Mouse (Mus musculus) heart, adult 2 months (tissue): ENCODE measurements around the gene Oaz1. TPM values are rescaled to one million over a fixed set of nuclear protein-coding genes. Genes with fewer than 3 reads are reported as not detected.
"Not testable (repeated sequence)": the region's sequence is repeated elsewhere in the genome, so short reads cannot be mapped to it uniquely, and the experiment has no call there.

ENCODE experiments used
- DNase-seq, 2 experiments: peaks; one replicate each; pipeline ENCODE4 v3.0.0; 2021
- H3K27ac ChIP-seq: fragments of 200-600 bp; 2 replicates; pipeline ENCODE4 v1.8.1; 2022
- H3K27me3 ChIP-seq: fragments of 200-500 bp; 2 replicates; pipeline ENCODE4 v1.6.1; 2012; ENCODE audit warnings: mild to moderate bottlenecking, low read length, inconsistent platforms, mixed read lengths; ENCODE audit not compliant: control insufficient read depth, insufficient read depth
- H3K36me3 ChIP-seq: fragments of 200-500 bp; 2 replicates; pipeline ENCODE4 v1.6.1; 2012; ENCODE audit warnings: low read length, inconsistent platforms; ENCODE audit not compliant: control insufficient read depth, insufficient read depth
- H3K4me1 ChIP-seq: fragments of 200-500 bp; 2 replicates; pipeline ENCODE4 v1.6.1; 2011; ENCODE audit warnings: low read length; ENCODE audit not compliant: control insufficient read depth, insufficient read depth
- H3K4me3 ChIP-seq: fragments of 200-600 bp; 2 replicates; pipeline ENCODE4 v1.8.1; 2022
- H3K79me2 ChIP-seq: fragments of 200-500 bp; replicated peaks from 2 replicates; pipeline ENCODE4 v1.6.1; 2012; ENCODE audit warnings: mild to moderate bottlenecking, inconsistent platforms, low read length, moderate library complexity, mixed read lengths; ENCODE audit not compliant: control insufficient read depth, insufficient read depth
- H3K9ac ChIP-seq: fragments of 200-500 bp; 2 replicates; pipeline ENCODE4 v1.6.1; 2012; ENCODE audit warnings: low read depth, mild to moderate bottlenecking, control low read depth, inconsistent platforms, low read length, mixed read lengths
- CTCF ChIP-seq: fragments of 200-600 bp; IDR thresholded peaks from 2 replicates; pipeline ENCODE4 v1.8.1; 2022; ENCODE audit warnings: antibody characterized with exemption, mild to moderate bottlenecking, moderate library complexity
- EP300 ChIP-seq: fragments of 200-500 bp; IDR thresholded peaks from 2 replicates; pipeline ENCODE4 v1.6.1; 2011; ENCODE audit warnings: low read depth, low read length, control low read depth; ENCODE audit not compliant: insufficient read depth
- POLR2A ChIP-seq: fragments of 200-500 bp; IDR thresholded peaks from 2 replicates; pipeline ENCODE4 v1.6.1; 2011; ENCODE audit warnings: mild to moderate bottlenecking, low read depth, low read length, control low read depth; ENCODE audit not compliant: insufficient read depth
- WGBS: fragments of 180-500 bp; shearing (Covaris S2); methylation state at CpG from one replicate; pipeline ENCODE4 v1.1.7; 2018; 5-methylcytosine and 5-hydroxymethylcytosine counted together
- intact Hi-C: fragments of 180-260 bp; cut with DNase I; formaldehyde crosslinking; loops from one replicate; pipeline ENCODE4 v1.15.1; 2025
- polyA plus RNA-seq: library from polyadenylated mRNA; depleted of rRNA; stranded (reverse); fragments of >200 nt; gene quantifications from 2 replicates; pipeline ENCODE4 v1.2.3, GENCODE M21; 2012
- total RNA-seq, 2 experiments: library from RNA; stranded (reverse); gene quantifications; 2 replicates each; pipeline ENCODE4 v1.2.3; 2021

Gene Oaz1
- total and polyA plus RNA-seq, 3 experiments: 850 to 1,001 (median 914) TPM

- DNase-seq: no peak
- Histone ChIP-seq H3K27ac (no peak overlapping the region), H3K79me2 (no peaks in the 10 kb centered on the region), H3K9ac (no peak overlapping the region), H3K27me3 (no peaks in the 10 kb centered on the region), H3K36me3 (no peaks in the 10 kb centered on the region), H3K4me3 (no peak overlapping the region), H3K4me1 (peaks cover 3% of the 10 kb centered on the region)
- WGBS: 12% methylated on average over 20 of the region's 20 CpGs
- intact Hi-C loops: no loop called here
- TF ChIP-seq CTCF (no peak), EP300 (no peak), POLR2A (no peak)
Observed at GRCm38 (mm10) chr10:80810084-80810483, 16.4 kb upstream of the Oaz1 start.

GRCm38 (mm10) chr10:80812391-80813041, 13.9 kb upstream of the Oaz1 start:
- H3K9ac ChIP-seq: no peak overlapping the region
- H3K4me3 ChIP-seq: no peak overlapping the region
- WGBS: 30% methylated on average over 5 of the region's 5 CpGs
- H3K36me3 ChIP-seq: no peaks in the 10 kb centered on the region
- DNase-seq: no peak
- H3K79me2 ChIP-seq: no peaks in the 10 kb centered on the region
- no peaks in the 10 kb centered on the region for H3K27me3 ChIP-seq
- intact Hi-C loops: no loop called here
- H3K4me1 ChIP-seq: peaks cover 2% of the 10 kb centered on the region
- TF ChIP-seq CTCF (no peak), EP300 (no peak), POLR2A (no peak)
- H3K27ac ChIP-seq: no peak overlapping the region

- Histone ChIP-seq H3K4me1 (no peaks in the 10 kb centered on the region), H3K79me2 (no peaks in the 10 kb centered on the region), H3K4me3 (no peak within 1 kb of the TSS), H3K27me3 (no peaks in the 10 kb centered on the region), H3K27ac (no peak within 1 kb of the TSS), H3K9ac (no peak within 1 kb of the TSS), H3K36me3 (no peaks in the 10 kb centered on the region)
- no peak for DNase-seq
- WGBS: 75% methylated on average over 4 of the region's 4 CpGs
- no peak for TF ChIP-seq POLR2A
- TF ChIP-seq EP300: no peak
- no peak for TF ChIP-seq CTCF
- intact Hi-C loops: no loop called here
Observed at GRCm38 (mm10) chr10:80813366-80813765, 13.1 kb upstream of the Oaz1 start, which contains the start of gene Jsrp1. Gene Jsrp1, minus strand, starts transcription at chr10:80813498.

- peak; percentile 21; the same call in 1 of the 2 replicates for TF ChIP-seq CTCF
- no peak for TF ChIP-seq POLR2A
- Histone ChIP-seq H3K36me3 (no peaks in the 10 kb centered on the region), H3K4me1 (no peaks in the 10 kb centered on the region), H3K27me3 (no peaks in the 10 kb centered on the region), H3K27ac (no peak overlapping the region), H3K9ac (no peak overlapping the region), H3K79me2 (no peaks in the 10 kb centered on the region), H3K4me3 (no peak overlapping the region)
- intact Hi-C loops: no loop called here
- no peak for DNase-seq
- WGBS: 59% methylated on average over 7 of the region's 7 CpGs
Observed at GRCm38 (mm10) chr10:80814800-80815199, 11.7 kb upstream of the Oaz1 start.

GRCm38 (mm10) chr10:80816303-80816702, 10.2 kb upstream of the Oaz1 start:
- DNase-seq, intact Hi-C loops, H3K4me3 ChIP-seq, H3K27ac ChIP-seq, H3K9ac ChIP-seq, H3K4me1 ChIP-seq, H3K27me3 ChIP-seq, H3K36me3 ChIP-seq, H3K79me2 ChIP-seq: not testable (repeated sequence)
- 78% methylated on average over 3 of the region's 3 CpGs for WGBS

GRCm38 (mm10) chr10:80817164-80817563, 9.3 kb upstream of the Oaz1 start:
- H3K79me2 ChIP-seq: no peaks in the 10 kb centered on the region
- TF ChIP-seq POLR2A: no peak
- no peak for TF ChIP-seq CTCF
- no peak for TF ChIP-seq EP300
- DNase-seq: no peak

More at GRCm38 (mm10) chr10:80817164-80817563, 9.3 kb upstream of the Oaz1 start:
- no peak overlapping the region for H3K4me3 ChIP-seq
- H3K36me3 ChIP-seq: no peaks in the 10 kb centered on the region
- intact Hi-C loops: no loop called here
- H3K27ac ChIP-seq: no peak overlapping the region
- H3K9ac ChIP-seq: no peak overlapping the region
- no peaks in the 10 kb centered on the region for H3K4me1 ChIP-seq
- H3K27me3 ChIP-seq: no peaks in the 10 kb centered on the region
- 62% methylated on average over 2 of the region's 2 CpGs for WGBS
